Mouse (Mus musculus) neural tube, embryonic 11.5 days (tissue): ENCODE results near the gene Vmn2r52. TPM values are rescaled to one million over a fixed set of nuclear protein-coding genes. Genes with fewer than 3 reads are reported as not detected.
"Not testable (repeated sequence)": the region's sequence is repeated elsewhere in the genome, so short reads cannot be mapped to it uniquely, and the experiment has no call there.

ENCODE experiments used
- ATAC-seq: fragments of 200-750 bp; cut with Nextera tagmentation; 2 replicates; pipeline ENCODE4 v1.8.0; 2017; ENCODE audit warnings: moderate number of reproducible peaks, mild to moderate bottlenecking, moderate TSS enrichment, moderate library complexity; ENCODE audit not compliant: insufficient read depth, low FRiP score, low TSS enrichment
- DNase-seq: peaks from one replicate; pipeline ENCODE4 v3.0.0-alpha.2; 2015; ENCODE audit warnings: low spot score
- H3K27ac ChIP-seq: fragments of 300-500 bp; sonication (generic); 2 replicates; pipeline ENCODE4 v1.5.1; 2014; ENCODE audit warnings: low read depth, mild to moderate bottlenecking, low read length
- H3K27me3 ChIP-seq: fragments of 300-500 bp; sonication (generic); 2 replicates; pipeline ENCODE4 v1.6.1; 2014; ENCODE audit warnings: mild to moderate bottlenecking, low read length, mixed read lengths; ENCODE audit not compliant: control insufficient read depth, insufficient read depth
- H3K36me3 ChIP-seq: fragments of 300-500 bp; sonication (generic); 2 replicates; pipeline ENCODE4 v1.6.1; 2014; ENCODE audit warnings: mild to moderate bottlenecking, low read length, moderate library complexity, mixed read lengths; ENCODE audit not compliant: control insufficient read depth, insufficient read depth
- H3K4me1 ChIP-seq: fragments of 300-500 bp; sonication (generic); 2 replicates; pipeline ENCODE4 v1.6.1; 2014; ENCODE audit warnings: low read length, mixed read lengths; ENCODE audit not compliant: control insufficient read depth, insufficient read depth
- H3K4me2 ChIP-seq: fragments of 300-500 bp; sonication (generic); 2 replicates; pipeline ENCODE4 v1.6.1; 2014; ENCODE audit warnings: low read depth, mild to moderate bottlenecking, moderate library complexity
- H3K4me3 ChIP-seq: fragments of 300-500 bp; sonication (generic); 2 replicates; pipeline ENCODE4 v1.5.1; 2014; ENCODE audit warnings: low read depth, low read length
- H3K9ac ChIP-seq: fragments of 300-500 bp; sonication (generic); 2 replicates; pipeline ENCODE4 v1.6.1; 2014; ENCODE audit warnings: mild to moderate bottlenecking, low read length
- H3K9me3 ChIP-seq: fragments of 300-500 bp; sonication (generic); 2 replicates; pipeline ENCODE4 v1.6.1; 2016; ENCODE audit warnings: low read length; ENCODE audit not compliant: control insufficient read depth
- WGBS: fragments of 180-500 bp; shearing (Covaris S2); extraction: QIAGEN DNeasy Blood & Tissue Kit; methylation state at CpG from one replicate; pipeline ENCODE4 v1.1.7; 2014; 5-methylcytosine and 5-hydroxymethylcytosine counted together
- polyA plus RNA-seq: library from polyadenylated mRNA; unstranded; fragments of >200 nt; fragmentation: Nextera tagmentation; extraction: Ambion mirVana; gene quantifications from 2 replicates; pipeline ENCODE4 v1.2.1, GENCODE M21; 2014

The Vmn2r52 gene
- polyA plus RNA-seq: not detected in 2 replicates

DNA sequence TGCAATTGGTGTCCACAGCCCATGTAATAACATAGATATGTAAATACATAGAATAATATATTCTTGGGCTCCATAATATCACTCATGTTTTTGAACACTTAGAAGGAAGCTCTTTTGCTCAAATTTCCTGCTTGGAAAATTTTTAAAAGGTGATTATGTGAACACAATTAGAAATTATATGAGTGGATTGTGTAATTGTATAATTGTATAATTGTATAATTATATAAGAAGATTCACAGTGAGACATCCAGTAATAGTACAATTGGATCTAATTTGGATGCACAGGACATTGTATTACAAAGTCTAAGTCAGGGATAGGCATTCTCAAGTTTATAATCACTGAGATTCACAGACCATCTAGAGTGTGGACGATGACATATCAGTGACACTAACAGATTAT lies at the start of gene Vmn2r52:
Gene Vmn2r52, minus strand, starts transcription at position 101 of the 400 bp plus-strand sequence.
- DNase-seq (no peak), ATAC-seq (no peak)
- Histone ChIP-seq H3K4me3 (no peak within 1 kb of the TSS), H3K4me2 (no peak within 1 kb of the TSS), H3K9ac (no peak within 1 kb of the TSS), H3K27me3 (no peaks in the 10 kb centered on the region), H3K27ac (no peak within 1 kb of the TSS), H3K9me3 (no peaks in the 10 kb centered on the region), H3K4me1 (no peaks in the 10 kb centered on the region), H3K36me3 (no peaks in the 10 kb centered on the region)
- WGBS: 83% methylated on average over 1 of the region's 1 CpGs

DNA sequence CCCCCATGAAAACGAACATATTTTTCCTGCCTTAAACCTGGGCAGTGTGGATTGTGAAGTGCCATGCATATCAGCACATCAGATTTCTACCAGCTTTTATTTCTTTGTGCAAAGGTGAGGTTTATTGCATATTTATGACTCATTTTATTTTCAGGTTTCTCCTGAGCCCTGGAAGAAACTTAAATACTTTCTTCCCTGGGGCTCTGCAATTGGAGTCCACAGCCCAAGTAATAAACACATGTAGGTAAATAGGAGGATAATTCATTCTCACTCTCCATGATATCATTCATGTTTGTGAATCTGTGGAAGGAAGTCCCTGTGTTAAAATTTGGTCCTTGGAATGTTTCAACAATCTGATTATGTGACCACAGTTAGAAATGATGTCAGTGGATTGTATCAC lies 70.7 kb downstream of the Vmn2r52 start, which contains the start of gene Vmn2r51:
Gene Vmn2r51, minus strand, starts transcription at position 101 of the 400 bp plus-strand sequence.
- H3K9ac ChIP-seq, H3K27me3 ChIP-seq, H3K9me3 ChIP-seq, H3K4me2 ChIP-seq, ATAC-seq, H3K36me3 ChIP-seq, H3K4me3 ChIP-seq, H3K4me1 ChIP-seq, H3K27ac ChIP-seq, DNase-seq: not testable (repeated sequence)
- WGBS: 78% methylated on average over 1 of the region's 1 CpGs

Other genes starting within 250 kb of the Vmn2r52 start
- not detected in 2 replicates for gene Vmn2r48, start 223.0 kb downstream of the Vmn2r52 start, polyA plus RNA-seq
- gene Vmn2r49, start 184.3 kb downstream of the Vmn2r52 start, polyA plus RNA-seq: not detected in 2 replicates
- not detected in 2 replicates for gene Vmn2r50, start 123.3 kb downstream of the Vmn2r52 start, polyA plus RNA-seq
- not detected in 2 replicates for gene Vmn2r51, start 70.8 kb downstream of the Vmn2r52 start, polyA plus RNA-seq
- not detected in 2 replicates for gene Vmn1r66, start 101.4 kb upstream of the Vmn2r52 start, polyA plus RNA-seq